Mouse (Mus musculus) midbrain, postnatal 0 days (tissue): ENCODE data around the gene Asphd2. TPM values are rescaled to one million over a fixed set of nuclear protein-coding genes. Genes with fewer than 3 reads are reported as not detected.
A peak's percentile ranks its signal among the peaks of the same experiment; 100 is the strongest.

Source experiments
- ATAC-seq: fragments of 200-750 bp; cut with Nextera tagmentation; 2 replicates; pipeline ENCODE4 v1.8.0; 2017; ENCODE audit warnings: moderate number of reproducible peaks, mild to moderate bottlenecking, moderate TSS enrichment, moderate library complexity; ENCODE audit not compliant: low FRiP score
- DNase-seq: peaks from one replicate; pipeline ENCODE4 v3.0.0-alpha.2; 2015; ENCODE audit warnings: low spot score
- H3K27ac ChIP-seq: fragments of 300-500 bp; sonication (generic); 2 replicates; pipeline ENCODE4 v1.5.1; 2014; ENCODE audit warnings: low read depth, mild to moderate bottlenecking, low read length, mixed read lengths
- H3K27me3 ChIP-seq: fragments of 300-500 bp; sonication (generic); 2 replicates; pipeline ENCODE4 v1.6.1; 2014; ENCODE audit warnings: low read length, control low read depth, mixed read lengths; ENCODE audit not compliant: insufficient read depth
- H3K36me3 ChIP-seq: fragments of 300-500 bp; sonication (generic); 2 replicates; pipeline ENCODE4 v1.6.1; 2014; ENCODE audit warnings: low read length, control low read depth, mixed read lengths; ENCODE audit not compliant: insufficient read depth
- H3K4me1 ChIP-seq: fragments of 300-500 bp; sonication (generic); 2 replicates; pipeline ENCODE4 v1.6.1; 2014; ENCODE audit warnings: mild to moderate bottlenecking, control low read depth, antibody characterized with exemption, low read length, mixed read lengths; ENCODE audit not compliant: insufficient read depth
- H3K4me2 ChIP-seq: fragments of 300-500 bp; sonication (generic); 2 replicates; pipeline ENCODE4 v1.6.1; 2014; ENCODE audit warnings: low read depth, mild to moderate bottlenecking, low read length, mixed read lengths; ENCODE audit not compliant: poor library complexity, severe bottlenecking
- H3K4me3 ChIP-seq: fragments of 300-500 bp; sonication (generic); 2 replicates; pipeline ENCODE4 v1.5.1; 2014; ENCODE audit warnings: low read depth, mild to moderate bottlenecking, low read length, moderate library complexity
- H3K9ac ChIP-seq: fragments of 300-500 bp; sonication (generic); replicated peaks from 2 replicates; pipeline ENCODE4 v1.6.1; 2014; ENCODE audit warnings: mild to moderate bottlenecking, low read length, moderate library complexity, mixed read lengths; ENCODE audit not compliant: poor library complexity, severe bottlenecking
- H3K9me3 ChIP-seq: fragments of 300-500 bp; sonication (generic); 2 replicates; pipeline ENCODE4 v1.6.1; 2016; ENCODE audit warnings: low read length, control low read depth
- CTCF ChIP-seq: IDR thresholded peaks from 2 replicates; pipeline ENCODE4 v1.5.1; 2016; ENCODE audit warnings: antibody characterized with exemption, mild to moderate bottlenecking
- WGBS: fragments of 180-500 bp; shearing (Covaris S2); extraction: QIAGEN DNeasy Blood & Tissue Kit; methylation state at CpG from one replicate; pipeline ENCODE4 v1.1.7; 2014; 5-methylcytosine and 5-hydroxymethylcytosine counted together
- polyA plus RNA-seq: library from polyadenylated mRNA; unstranded; fragments of >200 nt; fragmentation: Nextera tagmentation; extraction: Ambion mirVana; gene quantifications from 2 replicates; pipeline ENCODE4 v1.2.1, GENCODE M21; 2015
- total RNA-seq: library from RNA; depleted of rRNA; stranded (reverse); fragments of >200 nt; gene quantifications from 2 replicates; pipeline ENCODE4 v1.2.3, GENCODE M21; 2014; rRNA removed

The Asphd2 gene
- total RNA-seq = 167 and 192 TPM in 2 replicates
- polyA plus RNA-seq = 153 and 162 TPM in 2 replicates

- H3K4me2 ChIP-seq = peak within 1 kb of the TSS; percentile 67
- TF ChIP-seq CTCF = peak; percentile 39; the same call in 1 of the 2 replicates
- peaks cover 10% of the 10 kb centered on the region for H3K4me1 ChIP-seq
- H3K9me3 ChIP-seq = no peaks in the 10 kb centered on the region
- peak; percentile 91 for DNase-seq
- WGBS = under 1% methylated on average over 42 of the region's 67 CpGs
- peaks cover 11% of the 10 kb centered on the region; the same call in 1 of the 2 replicates for H3K36me3 ChIP-seq
- no peaks in the 10 kb centered on the region for H3K27me3 ChIP-seq
- H3K4me3 ChIP-seq = peak within 1 kb of the TSS; percentile 60
- peak within 1 kb of the TSS; percentile 83 for H3K27ac ChIP-seq
- H3K9ac ChIP-seq = peak within 1 kb of the TSS; percentile 69
- ATAC-seq = peak; percentile 89
Observed at GRCm38 (mm10) chr5:112394779-112395443, at the start of gene Asphd2. Asphd2 (minus strand) TSS chr5:112394866.

DNA sequence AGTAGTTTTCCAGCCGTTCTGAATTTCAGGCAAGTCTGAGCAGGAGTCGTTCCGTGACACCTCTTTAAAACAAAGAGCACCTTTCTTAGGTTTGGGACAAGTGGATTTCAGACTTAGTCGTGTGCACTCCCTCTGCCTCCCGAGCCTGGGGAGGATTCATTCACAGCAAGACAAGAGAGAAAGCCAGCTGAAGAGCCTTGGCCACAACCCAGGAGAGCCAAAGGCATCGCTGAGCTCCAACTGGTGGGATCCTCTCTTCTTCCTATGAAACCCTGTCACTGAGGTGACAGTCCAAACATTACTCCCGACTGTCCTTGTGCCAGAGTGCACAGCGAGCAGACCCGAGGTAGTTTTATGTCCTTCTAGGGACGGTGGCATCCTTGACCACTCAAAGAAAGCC is 43.9 kb upstream of the Asphd2 start:
- 58% methylated on average over 10 of the region's 10 CpGs for WGBS
- no peak for ATAC-seq

DNA sequence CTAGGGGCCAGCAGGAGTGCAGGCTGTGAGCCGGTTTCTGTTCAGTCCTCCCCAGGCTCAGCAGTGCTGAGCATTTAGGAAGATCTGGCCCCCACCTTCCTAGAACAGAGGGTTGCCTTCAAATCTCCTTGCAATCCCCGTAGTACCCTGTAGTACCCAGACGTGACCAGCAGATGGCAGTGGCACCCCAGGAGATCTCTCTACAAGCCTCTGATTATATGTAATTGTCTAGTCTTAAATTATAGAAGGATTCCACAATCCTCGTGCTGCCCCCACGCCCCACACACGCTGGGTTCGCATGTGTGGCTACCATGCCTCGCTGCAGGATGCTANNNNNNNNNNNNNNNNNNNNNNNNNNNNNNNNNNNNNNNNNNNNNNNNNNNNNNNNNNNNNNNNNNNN is 38.3 kb upstream of the Asphd2 start:
- ATAC-seq (0 out of 2 replicates have a peak, but pooled peaks have one; percentile 9), DNase-seq (peak; percentile 78)
- H3K4me1 ChIP-seq = no peaks in the 10 kb centered on the region
- peak overlapping the region; percentile 53; the same call in 1 of the 2 replicates for H3K27ac ChIP-seq
- no peak overlapping the region for H3K9ac ChIP-seq
- H3K36me3 ChIP-seq = peaks cover 8% of the 10 kb centered on the region
- peaks cover 5% of the 10 kb centered on the region; the same call in 1 of the 2 replicates for H3K27me3 ChIP-seq
- H3K4me3 ChIP-seq = no peak overlapping the region
- peak; percentile 94 for TF ChIP-seq CTCF
- H3K4me2 ChIP-seq = no peak overlapping the region
- WGBS = 0% methylated on average over 8 of the region's 8 CpGs
- H3K9me3 ChIP-seq = no peaks in the 10 kb centered on the region

More for the DNA sequence above, 43.9 kb upstream of the Asphd2 start:
- DNase-seq = no peak
- Histone ChIP-seq H3K27ac (no peak overlapping the region), H3K4me1 (no peaks in the 10 kb centered on the region), H3K9ac (no peak overlapping the region), H3K4me3 (no peak overlapping the region), H3K9me3 (no peaks in the 10 kb centered on the region), H3K4me2 (no peak overlapping the region), H3K36me3 (peaks cover 15% of the 10 kb centered on the region; the same call in 1 of the 2 replicates), H3K27me3 (no peaks in the 10 kb centered on the region)
- no peak for TF ChIP-seq CTCF

GRCm38 (mm10) chr5:112432033-112432432 is 37.4 kb upstream of the Asphd2 start:
- Histone ChIP-seq H3K27me3 (peaks cover 5% of the 10 kb centered on the region; the same call in 1 of the 2 replicates), H3K4me2 (no peak overlapping the region), H3K9me3 (no peaks in the 10 kb centered on the region), H3K27ac (no peak overlapping the region), H3K4me3 (no peak overlapping the region), H3K36me3 (peaks cover 8% of the 10 kb centered on the region), H3K4me1 (no peaks in the 10 kb centered on the region), H3K9ac (no peak overlapping the region)
- no peak for TF ChIP-seq CTCF
- ATAC-seq = no peak
- 63% methylated on average over 5 of the region's 5 CpGs for WGBS
- no peak for DNase-seq

DNA sequence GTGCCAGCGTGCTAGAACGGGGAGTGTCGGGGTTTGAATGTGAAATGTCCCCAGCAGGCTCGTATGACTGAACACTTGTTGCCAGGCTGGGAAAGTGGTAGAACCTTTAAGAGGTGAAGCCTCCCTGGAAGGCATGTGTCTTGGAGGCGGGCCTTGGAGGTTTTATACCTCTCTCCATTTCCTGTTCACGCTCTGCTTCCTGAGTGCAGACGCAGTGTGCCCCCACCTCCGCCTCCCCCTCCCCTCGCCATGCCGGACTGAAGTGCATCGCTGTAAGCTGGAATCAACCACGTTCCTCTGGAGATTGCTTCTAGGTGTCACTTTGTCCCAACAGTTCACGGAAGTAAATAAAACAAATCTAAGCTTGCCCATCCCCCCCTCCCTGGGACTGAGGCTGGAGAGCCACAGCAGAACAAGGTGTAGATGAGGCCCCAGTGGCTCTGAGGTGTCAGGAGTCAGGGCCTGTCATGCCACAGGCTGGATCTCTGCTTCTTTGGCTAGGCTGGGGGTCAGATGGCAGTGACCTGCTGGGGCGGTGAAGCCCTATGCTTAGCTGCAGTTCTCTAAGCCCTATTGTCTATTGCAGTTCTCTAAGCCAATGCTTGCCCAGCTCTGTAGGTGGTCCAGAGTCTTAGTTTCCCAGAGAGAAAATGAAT is 36.6 kb upstream of the Asphd2 start:
- Histone ChIP-seq H3K4me1 (no peaks in the 10 kb centered on the region), H3K4me2 (no peak overlapping the region), H3K9me3 (no peaks in the 10 kb centered on the region), H3K36me3 (peaks cover 14% of the 10 kb centered on the region), H3K27me3 (peaks cover 5% of the 10 kb centered on the region; the same call in 1 of the 2 replicates), H3K4me3 (no peak overlapping the region), H3K27ac (no peak overlapping the region), H3K9ac (no peak overlapping the region)
- ATAC-seq = no peak
- WGBS = 23% methylated on average over 14 of the region's 14 CpGs
- DNase-seq = no peak
- no peak for TF ChIP-seq CTCF

DNA sequence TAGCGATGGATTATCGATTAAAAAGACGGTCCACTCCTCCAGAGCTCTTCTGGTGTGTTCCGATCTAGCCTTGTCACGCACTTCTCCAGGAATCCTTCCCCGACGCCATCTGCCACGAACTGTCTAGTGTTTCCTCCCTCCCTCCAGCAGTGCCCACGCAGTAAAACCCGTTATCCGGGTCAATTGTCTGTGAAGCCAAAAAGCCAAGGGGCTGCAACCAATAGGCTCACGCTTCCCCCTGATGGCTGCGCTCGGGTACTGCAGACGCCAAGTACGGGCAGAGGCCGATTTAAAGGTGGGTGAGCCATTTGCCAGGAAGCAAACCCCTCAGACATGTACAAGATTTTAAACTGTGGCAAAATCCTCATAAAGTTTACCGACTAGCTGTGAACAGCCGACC is 34.3 kb upstream of the Asphd2 start:
- Histone ChIP-seq H3K27ac (no peak overlapping the region), H3K4me1 (no peaks in the 10 kb centered on the region), H3K9me3 (no peaks in the 10 kb centered on the region), H3K27me3 (peaks cover 5% of the 10 kb centered on the region; the same call in 1 of the 2 replicates), H3K4me3 (no peak overlapping the region), H3K9ac (no peak overlapping the region), H3K36me3 (peaks cover 19% of the 10 kb centered on the region), H3K4me2 (peak overlapping the region; percentile 24; the same call in 1 of the 2 replicates)
- TF ChIP-seq CTCF = peak; percentile 90
- ATAC-seq = peak; percentile 41; the same call in 1 of the 2 replicates
- DNase-seq = peak; percentile 88
- 7% methylated on average over 19 of the region's 19 CpGs for whole genome bisulfite sequencing
